Mouse (Mus musculus) kidney, adult 18-20 months (tissue): ENCODE measurements around the gene Olfr104-ps.

Experiments used
- DNase-seq: peaks from one replicate; pipeline ENCODE4 v3.0.0; 2021

Gene Olfr104-ps

DNA sequence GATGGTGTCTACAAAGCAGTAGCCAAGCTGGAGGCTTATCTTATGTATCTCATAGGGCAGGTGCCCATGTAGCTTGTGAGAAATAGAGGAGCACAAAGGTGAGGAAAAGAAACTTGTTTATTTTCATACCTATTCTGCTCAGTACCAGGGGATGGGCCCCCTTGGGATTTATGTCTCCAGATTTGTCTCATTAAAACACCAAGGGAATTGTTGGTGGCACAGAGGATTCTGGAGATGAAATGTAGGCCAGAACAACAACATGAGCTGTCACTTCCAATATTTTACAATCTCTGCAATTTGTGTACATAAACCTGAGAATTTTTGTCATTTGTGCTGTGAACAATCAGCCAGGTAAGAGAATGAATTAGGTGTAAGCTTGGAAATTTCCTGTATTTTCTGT is at the start of gene Olfr104-ps:
Olfr104-ps (plus strand) TSS at position 301 of the 400 bp plus-strand sequence.
- DNase-seq: no peak

- no peak for DNase-seq
Measured at GRCm38 (mm10) chr17:37310146-37310699, 49.2 kb upstream of the Olfr104-ps start.

GRCm38 (mm10) chr17:37316954-37317353 is 42.4 kb upstream of the Olfr104-ps start, which contains the start of gene Olfr102:
TSS of gene Olfr102 (minus strand) at chr17:37317054.
- no peak for DNase-seq

DNA sequence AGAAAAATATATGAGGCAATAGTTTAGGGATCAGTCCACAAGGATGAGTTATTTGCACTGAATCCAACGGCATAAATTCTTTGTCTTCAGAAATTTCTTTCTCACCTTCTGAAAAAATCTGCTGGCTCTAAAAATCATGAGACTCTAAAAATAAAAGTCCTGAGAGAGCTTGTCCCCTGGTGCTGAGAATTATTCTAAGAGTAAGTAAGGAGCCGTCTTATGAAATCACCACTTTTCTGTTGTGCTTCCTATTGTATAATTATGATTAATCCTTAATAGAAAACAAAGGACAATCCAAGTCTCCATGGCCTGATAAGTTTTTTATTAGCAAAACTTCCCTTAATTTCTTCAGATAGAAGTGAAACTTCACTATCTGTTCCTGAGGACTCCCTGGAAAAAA is 19.8 kb upstream of the Olfr104-ps start, which contains the start of gene Olfr103:
Olfr103 (minus strand) TSS at position 101 of the 400 bp plus-strand sequence.
- no peak for DNase-seq

DNA sequence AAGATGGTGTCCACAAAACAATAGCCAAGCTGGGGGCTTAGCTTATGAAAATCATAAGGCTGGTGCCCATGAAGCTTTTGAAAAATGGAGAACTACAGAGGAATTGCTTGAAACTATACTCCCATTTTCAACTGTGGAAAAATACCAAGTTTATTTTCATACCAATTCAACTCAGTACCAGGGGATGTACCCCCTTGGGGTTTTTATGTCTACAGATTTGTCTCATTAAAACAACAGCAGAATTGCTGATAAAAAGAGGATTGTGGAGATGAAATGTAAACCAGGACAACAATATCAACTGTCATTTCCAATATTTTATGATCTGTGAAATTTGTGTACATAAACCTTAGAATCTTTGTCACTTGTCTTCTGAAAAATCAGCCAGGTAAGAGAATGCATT is 19.4 kb downstream of the Olfr104-ps start, which contains the start of gene Olfr105-ps:
Olfr105-ps (plus strand) TSS at position 301 of the 400 bp plus-strand sequence.
- DNase-seq: no peak

DNA sequence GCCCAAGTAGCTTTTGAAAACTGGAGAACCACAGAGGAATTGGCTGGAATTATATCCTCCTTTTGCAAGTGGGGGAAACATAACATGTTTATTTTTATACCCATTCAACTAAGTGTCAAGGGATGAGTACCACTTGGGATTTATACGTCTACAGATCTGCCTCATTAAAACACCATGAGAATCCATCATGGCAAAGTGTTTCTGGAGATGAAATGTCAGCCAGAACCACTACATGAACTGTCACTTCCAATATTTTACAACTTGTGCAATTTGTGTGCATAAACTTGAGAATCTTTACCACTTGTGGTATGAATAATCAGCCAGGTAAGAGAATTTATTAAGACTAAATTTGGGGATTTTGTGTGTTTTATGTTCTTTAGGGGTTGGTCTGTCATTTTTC is 30.7 kb downstream of the Olfr104-ps start, which contains the start of gene Olfr106-ps:
Olfr106-ps (plus strand) TSS at position 301 of the 400 bp plus-strand sequence.
- DNase-seq: no peak

DNA sequence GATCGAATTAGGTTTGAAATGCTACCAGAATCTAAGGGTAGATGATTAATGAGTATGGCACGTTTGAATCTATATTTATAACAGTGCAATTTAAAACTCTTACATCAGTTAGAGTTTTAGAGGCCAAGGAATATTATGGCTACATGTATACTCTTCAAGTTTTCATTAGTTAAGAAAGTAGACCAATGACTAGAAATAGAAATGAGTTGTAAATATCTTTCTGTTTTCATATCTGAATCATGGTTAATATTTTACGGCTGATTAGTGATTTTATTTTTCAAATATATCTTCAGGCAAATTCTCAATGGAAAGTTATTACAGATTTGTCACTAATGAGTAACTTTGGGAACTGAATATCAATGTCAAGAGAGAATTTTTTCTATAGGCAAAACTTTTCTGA is 39.5 kb downstream of the Olfr104-ps start, which contains the start of gene Olfr107:
Olfr107 (plus strand) TSS at position 301 of the 400 bp plus-strand sequence.
- DNase-seq: no peak

DNA sequence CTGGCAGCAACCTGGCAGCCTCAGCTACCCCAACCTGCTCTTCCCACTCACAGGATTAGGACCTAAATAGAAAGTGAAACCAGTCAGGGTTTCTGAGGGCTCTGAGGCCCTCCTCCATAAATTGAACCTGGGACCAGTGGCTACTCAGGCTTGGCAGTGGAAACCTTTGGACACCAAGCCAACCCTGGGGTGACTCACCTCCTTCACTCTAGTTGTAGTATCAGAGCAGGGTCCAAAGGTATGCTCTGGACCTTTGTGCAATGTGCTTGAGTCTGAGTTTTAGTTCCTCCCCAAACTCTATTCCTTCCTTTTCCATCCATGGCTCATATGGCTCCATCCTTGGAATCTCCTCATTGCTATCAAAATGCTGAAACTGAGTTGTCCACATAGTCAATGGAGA is 54.0 kb downstream of the Olfr104-ps start:
- no peak for DNase-seq
